Mouse (Mus musculus) forebrain, embryonic 11.5 days (tissue): ENCODE results near the gene Ankrd52. TPM values are rescaled to one million over a fixed set of nuclear protein-coding genes. Genes with fewer than 3 reads are reported as not detected.

Experiments used
- ATAC-seq: fragments of 200-750 bp; cut with Nextera tagmentation; replicated peaks from 2 replicates; pipeline ENCODE4 v1.8.0; 2017; ENCODE audit warnings: moderate TSS enrichment; ENCODE audit not compliant: low FRiP score
- DNase-seq: peaks from one replicate; pipeline ENCODE4 v3.0.0-alpha.2; 2017; ENCODE audit warnings: low spot score
- H3K27ac ChIP-seq: fragments of 300-500 bp; sonication (generic); 2 replicates; pipeline ENCODE4 v1.5.1; 2014; ENCODE audit warnings: low read depth, low read length
- H3K27me3 ChIP-seq: fragments of 300-500 bp; sonication (generic); 2 replicates; pipeline ENCODE4 v1.6.1; 2014; ENCODE audit warnings: mild to moderate bottlenecking, low read length, mixed read lengths; ENCODE audit not compliant: control insufficient read depth, insufficient read depth
- H3K36me3 ChIP-seq: fragments of 300-500 bp; sonication (generic); 2 replicates; pipeline ENCODE4 v1.6.1; 2014; ENCODE audit warnings: mild to moderate bottlenecking, low read length, moderate library complexity, mixed read lengths; ENCODE audit not compliant: control insufficient read depth, insufficient read depth
- H3K4me1 ChIP-seq: fragments of 300-500 bp; sonication (generic); replicated peaks from 2 replicates; pipeline ENCODE4 v1.6.1; 2014; ENCODE audit warnings: low read length, mixed read lengths; ENCODE audit not compliant: control insufficient read depth, insufficient read depth
- H3K4me2 ChIP-seq: fragments of 300-500 bp; sonication (generic); 2 replicates; pipeline ENCODE4 v1.6.1; 2014; ENCODE audit warnings: low read depth, mild to moderate bottlenecking, low read length, moderate library complexity, mixed read lengths; ENCODE audit not compliant: severe bottlenecking
- H3K4me3 ChIP-seq: fragments of 300-500 bp; sonication (generic); 2 replicates; pipeline ENCODE4 v1.5.1; 2014; ENCODE audit warnings: low read depth, low read length
- H3K9ac ChIP-seq: fragments of 300-500 bp; sonication (generic); 2 replicates; pipeline ENCODE4 v1.6.1; 2014; ENCODE audit warnings: low read length
- H3K9me3 ChIP-seq: fragments of 300-500 bp; sonication (generic); 2 replicates; pipeline ENCODE4 v1.6.1; 2016; ENCODE audit warnings: low read length, mixed read lengths; ENCODE audit not compliant: control insufficient read depth
- WGBS: fragments of 180-500 bp; shearing (Covaris S2); extraction: QIAGEN DNeasy Blood & Tissue Kit; methylation state at CpG from one replicate; pipeline ENCODE4 v1.1.7; 2014; 5-methylcytosine and 5-hydroxymethylcytosine counted together
- polyA plus RNA-seq: library from polyadenylated mRNA; unstranded; fragments of >200 nt; fragmentation: Nextera tagmentation; extraction: Ambion mirVana; gene quantifications from 2 replicates; pipeline ENCODE4 v1.2.1, GENCODE M21; 2014

The Ankrd52 gene
- polyA plus RNA-seq, 1 experiment from 2014 or later = 13.3 TPM

GRCm38 (mm10) chr10:128362568-128362967, 14.3 kb upstream of the Ankrd52 start:
- H3K27me3 ChIP-seq = no peaks in the 10 kb centered on the region
- no peaks in the 10 kb centered on the region for H3K9me3 ChIP-seq
- H3K4me1 ChIP-seq = no peaks in the 10 kb centered on the region
- H3K9ac ChIP-seq = no peak overlapping the region
- ATAC-seq = no peak
- no peak overlapping the region for H3K4me2 ChIP-seq
- DNase-seq = no peak
- peaks cover 12% of the 10 kb centered on the region for H3K36me3 ChIP-seq
- WGBS = 54% methylated on average over 3 of the region's 3 CpGs
- H3K27ac ChIP-seq = no peak overlapping the region
- no peak overlapping the region for H3K4me3 ChIP-seq

GRCm38 (mm10) chr10:128367899-128368401, 9.0 kb upstream of the Ankrd52 start:
- no peak for ATAC-seq
- Histone ChIP-seq H3K9me3 (no peaks in the 10 kb centered on the region), H3K27ac (no peak overlapping the region), H3K27me3 (no peaks in the 10 kb centered on the region), H3K4me2 (peak overlapping the region; percentile 56), H3K4me3 (peak overlapping the region; percentile 70), H3K4me1 (no peaks in the 10 kb centered on the region), H3K36me3 (peaks cover 2% of the 10 kb centered on the region), H3K9ac (peak overlapping the region; percentile 64)
- WGBS = 21% methylated on average over 19 of the region's 19 CpGs
- DNase-seq = no peak

GRCm38 (mm10) chr10:128368402-128369217, 8.3 kb upstream of the Ankrd52 start, which contains the start of gene Coq10a:
TSS of gene Coq10a (minus strand) at chr10:128368997.
- Histone ChIP-seq H3K9me3 (no peaks in the 10 kb centered on the region), H3K4me1 (no peaks in the 10 kb centered on the region), H3K9ac (peak within 1 kb of the TSS; percentile 64), H3K4me2 (peak within 1 kb of the TSS; percentile 56), H3K27ac (peak within 1 kb of the TSS; percentile 85), H3K4me3 (peak within 1 kb of the TSS; percentile 70), H3K27me3 (no peaks in the 10 kb centered on the region), H3K36me3 (no peaks in the 10 kb centered on the region; the same call in 1 of the 2 replicates)
- DNase-seq (peak; percentile 94), ATAC-seq (peak; percentile 95)
- under 1% methylated on average over 84 of the region's 87 CpGs for WGBS

- Histone ChIP-seq H3K4me1 (no peaks in the 10 kb centered on the region), H3K27me3 (no peaks in the 10 kb centered on the region), H3K27ac (peak overlapping the region; percentile 85), H3K4me3 (peak overlapping the region; percentile 70), H3K9ac (peak overlapping the region; percentile 64), H3K36me3 (no peaks in the 10 kb centered on the region; the same call in 1 of the 2 replicates), H3K4me2 (peak overlapping the region; percentile 56), H3K9me3 (no peaks in the 10 kb centered on the region)
- 9% methylated on average over 9 of the region's 9 CpGs for whole genome bisulfite sequencing
- ATAC-seq = no peak
- no peak for DNase-seq
These were observed 7.7 kb upstream of the Ankrd52 start for GRCm38 (mm10) chr10:128369218-128369543.

GRCm38 (mm10) chr10:128369599-128369998, 7.3 kb upstream of the Ankrd52 start:
- DNase-seq = no peak
- ATAC-seq = no peak

GRCm38 (mm10) chr10:128370021-128370420, 6.9 kb upstream of the Ankrd52 start:
- 63% methylated on average over 5 of the region's 6 CpGs for WGBS
- Histone ChIP-seq H3K9me3 (no peaks in the 10 kb centered on the region), H3K4me3 (no peak overlapping the region), H3K4me1 (no peaks in the 10 kb centered on the region), H3K9ac (no peak overlapping the region), H3K27me3 (no peaks in the 10 kb centered on the region), H3K27ac (no peak overlapping the region), H3K4me2 (no peak overlapping the region), H3K36me3 (no peaks in the 10 kb centered on the region; the same call in 1 of the 2 replicates)
- no peak for ATAC-seq
- no peak for DNase-seq

More at GRCm38 (mm10) chr10:128369599-128369998, 7.3 kb upstream of the Ankrd52 start:
- no peaks in the 10 kb centered on the region for H3K27me3 ChIP-seq
- 79% methylated on average over 6 of the region's 6 CpGs for WGBS
- no peaks in the 10 kb centered on the region; the same call in 1 of the 2 replicates for H3K36me3 ChIP-seq
- peak overlapping the region; percentile 70 for H3K4me3 ChIP-seq
- H3K27ac ChIP-seq = peak overlapping the region; percentile 85; the same call in 1 of the 2 replicates
- peak overlapping the region; percentile 56 for H3K4me2 ChIP-seq
- peak overlapping the region; percentile 64 for H3K9ac ChIP-seq
- no peaks in the 10 kb centered on the region for H3K4me1 ChIP-seq
- no peaks in the 10 kb centered on the region for H3K9me3 ChIP-seq

GRCm38 (mm10) chr10:128370601-128371000, 6.3 kb upstream of the Ankrd52 start:
- Histone ChIP-seq H3K36me3 (no peaks in the 10 kb centered on the region), H3K9ac (no peak overlapping the region), H3K4me3 (no peak overlapping the region), H3K27me3 (no peaks in the 10 kb centered on the region), H3K9me3 (no peaks in the 10 kb centered on the region), H3K27ac (no peak overlapping the region), H3K4me2 (no peak overlapping the region), H3K4me1 (no peaks in the 10 kb centered on the region)
- DNase-seq = no peak
- ATAC-seq = no peak
- WGBS = 57% methylated on average over 4 of the region's 4 CpGs

GRCm38 (mm10) chr10:128372142-128372541, 4.8 kb upstream of the Ankrd52 start:
- 84% methylated on average over 5 of the region's 5 CpGs for WGBS
- Histone ChIP-seq H3K9me3 (no peaks in the 10 kb centered on the region), H3K27ac (no peak overlapping the region), H3K9ac (no peak overlapping the region), H3K36me3 (no peaks in the 10 kb centered on the region), H3K4me1 (0 out of 2 replicates have a peak, but pooled peaks cover 3% of the 10 kb centered on the region), H3K4me3 (no peak overlapping the region), H3K4me2 (no peak overlapping the region), H3K27me3 (no peaks in the 10 kb centered on the region)
- no peak for ATAC-seq
- DNase-seq = no peak
